Mouse (Mus musculus) c-Kit-positive CD71-positive TER-119-negative erythroid progenitor cells, embryonic 14.5 days (primary cell): ENCODE measurements around the gene Taco1.

Experiments used
- DNase-seq: peaks from one replicate; pipeline ENCODE4 v3.0.0-alpha.2; 2013; ENCODE audit warnings: low read depth

Taco1 gene

DNA sequence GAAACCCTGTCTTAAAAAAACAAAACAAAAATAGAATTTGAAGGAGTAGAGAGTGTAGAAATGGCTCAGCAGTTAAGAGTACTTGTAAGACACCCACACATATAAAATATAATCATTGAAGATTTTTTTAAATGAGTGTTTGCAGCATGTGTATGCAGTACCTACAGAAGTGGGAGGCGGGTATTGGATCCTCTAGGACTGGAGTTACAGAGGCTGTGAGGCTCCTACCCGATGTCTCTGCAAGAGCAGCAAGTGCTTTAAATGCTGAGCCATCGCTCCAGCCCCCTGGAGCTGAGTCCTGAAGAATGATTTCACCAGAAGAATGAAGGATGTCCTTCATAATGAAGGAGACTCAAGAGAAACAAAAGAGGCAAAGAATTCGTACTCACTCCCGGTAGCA is 2.1 kb upstream of the Taco1 start:
- no peak for DNase-seq

DNA sequence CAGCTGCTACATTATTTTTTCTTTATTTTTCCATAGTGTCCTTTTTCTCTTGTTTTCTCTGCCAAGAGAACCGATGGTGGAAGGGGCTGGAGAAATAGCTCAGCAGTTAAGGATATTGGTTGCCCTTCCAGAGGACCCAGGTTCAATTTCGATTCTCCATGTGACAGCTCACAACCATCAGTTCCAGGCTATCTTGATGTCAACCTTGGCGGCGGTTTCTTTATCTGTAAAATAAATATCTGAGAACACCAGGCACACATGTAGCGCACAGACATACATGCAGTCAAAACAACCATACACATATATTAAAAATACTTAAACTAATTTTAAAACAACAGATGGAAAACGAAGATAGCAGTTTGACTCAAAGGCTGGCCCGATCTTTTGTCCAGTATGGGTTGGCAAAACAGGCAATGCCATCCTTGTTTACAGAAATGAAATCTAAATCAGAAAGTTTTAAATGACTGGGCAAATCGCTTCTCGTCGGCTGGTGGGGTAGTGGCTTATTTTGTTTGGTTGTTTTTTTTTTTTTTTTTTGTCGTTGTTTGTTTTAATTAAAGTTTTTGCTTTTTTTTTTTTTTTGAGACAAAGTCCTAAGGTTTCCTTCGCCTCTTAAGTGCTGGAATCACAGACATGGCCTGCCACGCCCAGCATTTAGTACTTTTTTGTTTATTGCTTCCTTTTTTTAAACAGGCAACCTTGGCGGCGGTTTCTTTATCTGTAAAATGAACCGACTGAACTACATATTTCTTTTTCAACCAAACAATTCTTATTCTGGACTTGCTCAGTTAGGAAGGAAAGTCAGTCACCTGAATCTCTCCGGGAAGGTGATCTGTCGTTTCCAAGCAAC is 563 bp upstream of the Taco1 start:
- peak; percentile 48 for DNase-seq

DNA sequence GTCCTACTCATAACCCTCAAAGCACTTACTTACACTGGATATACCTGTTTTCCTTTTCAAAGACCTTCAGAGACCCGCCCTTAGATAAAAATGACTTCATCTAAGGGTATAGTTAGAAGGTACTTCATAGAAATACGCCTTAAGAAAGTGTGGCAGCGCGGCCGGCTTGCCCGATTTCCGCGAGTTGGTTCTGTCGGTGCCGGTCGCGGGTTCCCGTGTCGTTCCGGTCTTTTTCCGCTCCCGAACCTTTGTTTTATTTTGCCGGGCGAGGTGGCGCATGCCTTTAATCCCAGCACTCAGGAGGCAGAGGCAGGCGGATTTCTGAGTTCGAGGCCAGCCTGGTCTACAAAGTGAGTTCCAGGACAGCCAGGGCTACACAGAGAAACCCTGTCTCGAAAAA is 755 bp downstream of the Taco1 start:
- DNase-seq, result peak; percentile 64

DNA sequence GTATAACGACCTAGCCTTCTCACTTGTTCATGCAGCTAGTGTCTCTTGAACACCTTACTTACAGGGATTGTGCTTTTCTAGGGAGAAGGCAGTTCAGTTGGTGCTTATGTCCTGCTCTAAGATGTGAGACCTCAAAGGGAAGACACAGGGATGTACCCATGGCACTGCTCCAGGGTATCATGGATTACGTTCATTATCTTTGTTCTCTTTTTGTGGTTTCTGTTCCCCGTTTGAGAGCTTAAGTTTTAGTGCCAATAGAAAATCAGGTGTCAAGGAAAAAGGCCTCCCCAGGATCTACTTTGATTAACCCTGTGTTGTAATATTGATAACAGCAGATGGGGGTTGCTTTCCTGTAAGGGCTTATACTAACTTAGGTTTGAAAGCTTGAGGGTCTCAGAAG is 7.9 kb downstream of the Taco1 start:
- DNase-seq, result no peak

DNA sequence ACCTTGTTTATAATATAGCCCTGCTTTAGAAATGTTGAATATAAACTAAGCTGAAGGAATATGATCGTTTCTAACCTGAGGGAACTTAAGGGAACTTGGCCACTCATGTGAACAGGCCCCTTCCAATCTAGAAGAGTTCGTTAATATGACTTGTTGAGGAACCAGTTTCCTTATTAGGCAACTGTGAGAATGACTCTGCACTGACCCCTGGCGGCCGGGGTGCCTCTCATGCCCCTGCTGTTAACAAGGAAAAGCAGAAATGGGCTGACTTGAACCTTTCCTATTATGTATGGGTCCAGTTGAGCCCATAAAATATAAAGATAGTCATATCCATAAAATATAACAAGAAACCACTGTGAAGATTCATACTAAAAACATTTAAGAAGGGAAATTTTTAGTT is 10.5 kb downstream of the Taco1 start:
- DNase-seq, result peak; percentile 74

DNA sequence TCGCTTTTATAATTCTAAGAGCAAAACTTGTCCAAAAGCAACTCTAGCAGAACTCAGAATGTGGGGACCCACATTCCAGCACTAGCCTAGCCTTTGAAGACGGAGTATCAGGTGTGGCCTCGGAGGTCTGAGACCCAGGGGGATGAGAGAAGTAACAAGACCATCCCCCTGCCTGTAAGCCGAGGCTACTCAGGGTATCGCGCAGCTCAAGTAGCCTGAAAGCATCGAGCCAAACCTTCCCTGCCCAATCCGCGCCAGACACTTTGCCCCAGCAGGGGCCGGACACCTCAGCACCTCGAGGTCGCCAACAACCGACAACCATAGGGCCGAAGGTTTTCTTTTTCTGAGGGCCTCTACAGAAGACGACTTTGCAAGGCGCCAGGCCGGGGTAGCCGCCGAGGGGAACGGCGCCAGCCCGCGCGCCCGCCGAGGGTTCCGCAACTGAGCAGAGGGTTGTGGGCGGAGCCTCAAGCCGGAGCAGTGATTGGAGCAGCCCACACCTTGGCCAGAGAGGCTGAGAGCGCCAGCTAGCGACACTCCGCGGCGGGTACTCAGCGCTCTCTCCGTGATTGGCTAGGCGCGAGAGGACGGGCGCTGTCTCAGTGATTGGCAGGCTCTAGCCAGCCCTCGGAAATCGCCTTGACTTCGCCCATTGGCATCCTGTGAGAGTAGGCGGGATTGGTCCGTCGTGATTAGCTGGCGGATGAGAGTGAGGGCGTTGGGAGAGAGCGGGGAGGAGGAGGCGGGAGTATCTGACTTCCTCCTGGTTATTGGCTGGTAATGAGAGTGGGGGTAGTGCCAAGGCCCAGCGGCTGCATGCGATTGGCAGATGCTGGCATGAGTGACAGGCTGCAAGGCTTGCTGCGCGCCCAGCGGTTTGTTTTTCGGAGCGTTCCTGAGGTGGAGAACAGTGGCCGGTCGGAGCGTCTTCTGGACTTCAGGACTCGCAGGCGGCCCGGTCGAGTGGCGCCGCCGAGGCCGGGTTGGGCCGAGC is 18.1 kb downstream of the Taco1 start, which contains the start of gene Map3k3:
Gene Map3k3, plus strand, starts transcription at position 906 of the 994 bp plus-strand sequence.
- peak; percentile 98 for DNase-seq

DNA sequence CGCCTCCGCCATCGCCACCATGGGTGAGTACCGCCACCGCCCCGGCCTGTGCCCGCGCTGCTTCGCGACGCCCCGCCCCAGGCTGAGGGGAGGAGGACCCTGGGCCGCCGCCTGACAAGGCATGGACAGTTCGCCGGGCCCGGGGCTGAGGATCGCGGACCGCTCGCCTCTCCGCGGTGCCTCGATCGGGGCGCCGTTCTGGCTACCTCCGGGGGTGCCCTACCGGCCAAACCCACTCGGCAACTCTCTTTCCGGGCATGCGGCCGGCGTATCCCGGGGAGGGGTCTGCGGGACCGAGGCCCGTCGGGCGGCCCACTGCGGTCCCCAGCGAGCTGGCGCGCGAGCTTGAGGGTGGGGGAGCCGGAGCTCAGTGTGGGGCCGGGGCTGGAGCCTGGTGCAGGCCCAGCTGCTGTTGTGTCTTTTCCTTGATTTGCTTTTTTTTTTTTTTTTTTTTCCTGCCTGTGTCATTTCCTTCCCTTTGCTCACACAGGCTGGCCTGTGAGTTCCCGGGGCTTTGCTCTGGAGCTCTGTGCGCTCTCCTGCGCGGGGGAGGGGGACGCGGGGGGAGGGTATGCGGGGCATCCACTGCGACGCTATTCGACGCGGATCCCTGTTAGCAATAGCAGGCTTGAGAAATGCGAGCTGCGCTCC is 19.2 kb downstream of the Taco1 start:
- peak; percentile 45 for DNase-seq

DNA sequence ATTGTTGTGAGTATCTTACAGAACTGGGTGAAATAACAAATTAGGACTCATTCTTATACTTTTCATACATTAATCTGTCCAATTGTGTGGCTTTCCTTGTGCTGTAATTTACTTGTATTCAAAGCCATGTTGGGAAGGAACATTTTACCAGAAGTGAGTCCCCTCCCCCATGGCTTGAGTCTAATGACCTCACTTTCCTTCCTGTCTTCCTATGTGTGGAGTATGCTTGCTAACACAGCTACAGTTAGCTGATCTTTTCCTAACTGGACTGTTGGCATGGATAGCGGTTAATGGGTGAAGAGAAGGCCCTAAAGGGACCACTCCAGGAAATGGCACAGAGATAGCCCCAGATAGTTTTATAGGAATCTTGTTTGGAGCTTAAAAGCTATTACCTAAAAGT is 32.4 kb downstream of the Taco1 start:
- DNase-seq, result no peak

DNA sequence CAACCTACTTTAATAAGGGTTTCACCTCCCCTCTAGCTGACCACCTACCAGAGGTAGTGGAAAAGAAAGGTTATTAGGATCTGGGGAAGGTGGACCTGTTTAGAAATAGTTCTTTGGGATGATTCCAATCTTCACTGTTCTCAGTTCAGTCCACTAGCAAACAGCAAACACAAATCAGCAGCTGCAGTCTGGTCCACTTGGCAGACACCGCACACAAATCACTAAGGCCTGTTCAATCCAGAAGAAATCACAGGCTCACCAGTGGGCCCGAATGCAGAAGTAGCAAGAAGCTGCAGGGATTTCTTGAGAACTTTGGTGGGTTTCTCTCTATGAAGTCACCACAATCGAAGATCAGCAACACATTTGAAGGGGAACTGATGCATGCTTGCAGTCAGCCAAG is 37.0 kb downstream of the Taco1 start:
- no peak for DNase-seq

DNA sequence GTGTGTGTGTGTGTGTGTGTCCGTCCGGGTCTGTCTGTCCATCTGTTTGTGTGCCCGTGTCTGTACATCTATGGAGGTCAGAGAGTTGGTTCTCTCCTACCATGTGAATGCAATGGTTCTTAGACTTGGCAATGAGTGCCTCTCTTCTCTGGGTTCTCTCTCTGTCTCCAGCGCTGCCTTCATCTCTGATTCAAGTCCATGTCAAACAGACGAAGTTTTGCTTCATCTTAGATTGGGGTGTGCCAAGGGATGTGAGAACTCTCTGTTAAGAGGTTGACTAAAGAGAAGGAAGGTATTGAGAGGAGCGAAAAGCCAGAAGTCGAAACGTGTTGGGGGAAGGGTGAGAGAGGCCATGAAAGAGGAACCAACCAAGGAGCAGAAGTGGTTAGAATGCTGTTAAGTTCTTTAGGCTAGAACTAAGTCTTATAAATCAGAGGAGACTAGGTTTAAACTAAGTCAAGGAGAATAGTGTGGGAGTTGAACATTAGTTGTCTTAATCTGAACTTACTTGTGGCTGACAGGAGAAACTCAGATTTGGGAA is 40.3 kb downstream of the Taco1 start:
- DNase-seq, result no peak

DNA sequence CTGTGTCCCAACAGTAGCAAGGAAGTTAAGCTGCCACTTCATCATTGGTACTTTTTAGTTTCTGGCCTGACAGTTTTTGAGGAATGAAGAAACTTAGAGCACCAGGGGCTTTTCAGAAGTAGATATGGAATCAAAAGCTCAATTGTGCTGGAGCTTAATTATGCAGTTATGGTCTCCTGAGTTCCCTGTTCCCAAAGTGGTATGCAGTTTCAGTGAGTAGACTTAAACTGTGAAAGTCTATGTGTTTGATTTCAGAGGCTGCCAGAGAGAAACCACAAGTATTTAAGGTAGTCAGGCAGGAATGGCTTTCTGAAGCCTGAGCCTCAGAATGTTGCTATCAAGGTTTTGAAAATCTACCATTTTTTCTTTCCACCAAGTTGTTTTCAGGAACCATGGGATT is 45.8 kb downstream of the Taco1 start:
- no peak for DNase-seq

DNA sequence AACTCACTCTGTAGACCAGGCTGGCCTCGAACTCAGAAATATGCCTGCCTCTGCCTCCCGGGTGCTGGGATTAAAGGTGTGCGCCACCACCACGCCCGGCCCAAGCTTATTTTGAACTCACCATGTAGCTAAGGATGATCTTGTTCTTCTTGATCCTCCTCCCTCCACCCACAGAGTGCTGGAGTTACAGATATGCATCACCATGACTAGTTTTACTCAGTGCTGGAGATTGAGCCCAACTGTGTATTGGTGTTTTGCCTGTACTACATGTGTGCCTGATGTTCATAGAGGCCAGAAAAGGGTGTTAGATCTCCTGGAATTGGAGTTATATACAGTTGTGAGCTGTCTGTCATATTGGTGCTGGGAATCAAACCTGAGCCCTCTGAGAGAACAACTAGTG is 56.4 kb downstream of the Taco1 start:
- DNase-seq, result no peak

DNA sequence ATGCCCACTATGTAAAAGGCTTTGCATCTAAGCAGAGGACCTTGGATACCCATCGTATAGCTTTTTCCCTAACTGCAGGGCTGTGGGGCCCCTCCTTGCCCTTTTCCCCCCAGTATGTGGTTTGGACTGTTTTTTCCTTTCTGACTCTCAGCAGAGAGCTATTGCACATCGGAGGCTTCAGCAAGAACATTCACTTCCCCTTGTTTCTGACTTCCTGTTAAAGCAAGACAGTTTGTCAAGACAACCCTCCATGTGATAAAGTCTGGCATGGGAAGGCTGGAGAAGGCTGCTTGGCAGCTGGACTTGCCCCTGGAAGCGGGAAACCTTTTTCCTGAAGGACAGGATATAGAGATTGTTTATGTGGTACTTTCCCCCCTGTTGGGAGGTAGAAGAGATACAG is 56.9 kb downstream of the Taco1 start:
- DNase-seq, result no peak
